Mouse (Mus musculus): ENCODE data around the gene Ptprm.

- TF ChIP-seq POLR2A (IDR thresholded peaks at IDR 0.05; ENCODE audit: control insufficient read depth in 1 of 2, insufficient read depth in 1 of 2, low read depth in 1 of 2, low read length in 2 of 2, poor library complexity in 1 of 2) = no peak
- TF ChIP-seq NELFE (IDR thresholded peaks at IDR 0.05; ENCODE audit: low read depth, low read length) = no peak
Observed at GRCm38 (mm10) chr17:67033547-67033946, 320.7 kb downstream of the Ptprm start.
